Mouse (Mus musculus) spleen, adult 2 months (tissue): ENCODE measurements at regions not wholly inside any gene's neighbourhood (a gene's known extent, or its start where the extent isn't known, plus 50 kb on each side); places are given as distances from the start of the nearest gene placed in this dataset.

ENCODE experiments used
- DNase-seq, 2 experiments: peaks; one replicate each; pipeline versions ENCODE4 v3.0.0 to v3.0.0-alpha.2; 2012 to 2021; ENCODE audit warnings: low spot score in 2 of 2, low read depth in 1 of 2
- H3K27ac ChIP-seq: fragments of 200-500 bp; 2 replicates; pipeline ENCODE4 v1.5.1; 2012; ENCODE audit warnings: low read length, inconsistent platforms; ENCODE audit not compliant: insufficient read depth
- H3K27me3 ChIP-seq: fragments of 200-500 bp; 2 replicates; pipeline ENCODE4 v1.6.1; 2012; ENCODE audit warnings: mild to moderate bottlenecking, moderate library complexity, low read length, inconsistent platforms; ENCODE audit not compliant: control insufficient read depth, insufficient read depth
- H3K36me3 ChIP-seq: fragments of 200-500 bp; 2 replicates; pipeline ENCODE4 v1.6.1; 2012; ENCODE audit warnings: mild to moderate bottlenecking, low read length, inconsistent platforms; ENCODE audit not compliant: control insufficient read depth, insufficient read depth
- H3K4me1 ChIP-seq: fragments of 200-500 bp; 2 replicates; pipeline ENCODE4 v1.6.1; 2011; ENCODE audit warnings: inconsistent platforms; ENCODE audit not compliant: control insufficient read depth, insufficient read depth, insufficient read length
- H3K4me3 ChIP-seq: fragments of 200-500 bp; 2 replicates; pipeline ENCODE4 v1.5.1; 2011; ENCODE audit warnings: mild to moderate bottlenecking, inconsistent platforms; ENCODE audit not compliant: insufficient read depth, insufficient read length; ENCODE audit errors: extremely low read depth
- CTCF ChIP-seq: fragments of 200-500 bp; IDR thresholded peaks from 2 replicates; pipeline ENCODE4 v1.5.1; 2011; ENCODE audit warnings: mild to moderate bottlenecking, inconsistent platforms; ENCODE audit not compliant: insufficient read depth, insufficient read length, insufficient replicate concordance; ENCODE audit errors: extremely low read depth
- POLR2A ChIP-seq: fragments of 200-500 bp; IDR thresholded peaks from 2 replicates; pipeline ENCODE4 v1.6.1; 2011; ENCODE audit warnings: low read depth, low read length, inconsistent platforms
- WGBS: fragments of 180-500 bp; shearing (Covaris S2); methylation state at CpG from one replicate; pipeline ENCODE4 v1.1.7; 2018; 5-methylcytosine and 5-hydroxymethylcytosine counted together

GRCm38 (mm10) chr10:25032625-25033024, 105.3 kb upstream of the Arg1 start:
- no peak for TF ChIP-seq CTCF
- no peak for TF ChIP-seq POLR2A
- WGBS: 57% methylated on average over 1 of the region's 1 CpGs

GRCm38 (mm10) chr10:25029387-25029915, 102.2 kb upstream of the Arg1 start:
- Histone ChIP-seq H3K36me3 (no peaks in the 10 kb centered on the region), H3K27ac (no peak overlapping the region), H3K4me3 (no peak overlapping the region), H3K27me3 (no peaks in the 10 kb centered on the region), H3K4me1 (no peaks in the 10 kb centered on the region)
- no peak for DNase-seq
- WGBS: 87% methylated on average over 6 of the region's 6 CpGs
- TF ChIP-seq CTCF (no peak), POLR2A (no peak)

More at GRCm38 (mm10) chr10:25032625-25033024, 105.3 kb upstream of the Arg1 start:
- no peaks in the 10 kb centered on the region for H3K4me1 ChIP-seq
- no peak for DNase-seq
- H3K36me3 ChIP-seq: no peaks in the 10 kb centered on the region
- H3K27me3 ChIP-seq: no peaks in the 10 kb centered on the region
- H3K27ac ChIP-seq: no peak overlapping the region
- H3K4me3 ChIP-seq: no peak overlapping the region

DNA sequence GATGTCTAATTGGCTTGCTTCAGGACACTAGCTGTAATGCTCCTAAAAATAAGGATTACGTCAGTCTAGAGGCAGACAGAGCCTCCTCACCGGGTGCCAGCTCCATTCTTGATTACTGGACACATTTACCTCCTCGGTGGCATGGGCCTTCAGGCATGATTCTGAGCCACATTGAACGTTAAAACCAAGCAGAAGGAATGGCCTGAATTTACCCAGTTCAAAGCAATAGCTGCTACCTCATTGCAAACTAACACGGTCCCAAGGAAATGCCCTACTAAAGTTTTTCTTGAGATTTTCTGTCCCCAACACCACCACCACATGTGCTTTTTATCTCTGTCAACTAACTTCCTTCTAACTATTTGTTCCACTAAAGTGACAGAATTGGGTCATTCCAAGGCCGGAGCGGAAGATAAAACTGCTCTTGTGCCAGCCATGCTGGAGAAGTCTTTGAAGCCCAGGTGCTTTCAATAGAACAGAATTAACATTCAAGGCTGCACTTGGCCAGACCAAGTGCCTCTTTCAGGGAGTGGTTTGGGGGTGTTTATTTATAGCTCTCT, 96.4 kb upstream of the Arg1 start:
- TF ChIP-seq POLR2A: no peak
- TF ChIP-seq CTCF: no peak
- no peaks in the 10 kb centered on the region for H3K27me3 ChIP-seq
- no peak for DNase-seq
- no peaks in the 10 kb centered on the region for H3K36me3 ChIP-seq
- WGBS: 69% methylated on average over 7 of the region's 7 CpGs
- no peak overlapping the region for H3K27ac ChIP-seq
- no peak overlapping the region for H3K4me3 ChIP-seq
- H3K4me1 ChIP-seq: no peaks in the 10 kb centered on the region

DNA sequence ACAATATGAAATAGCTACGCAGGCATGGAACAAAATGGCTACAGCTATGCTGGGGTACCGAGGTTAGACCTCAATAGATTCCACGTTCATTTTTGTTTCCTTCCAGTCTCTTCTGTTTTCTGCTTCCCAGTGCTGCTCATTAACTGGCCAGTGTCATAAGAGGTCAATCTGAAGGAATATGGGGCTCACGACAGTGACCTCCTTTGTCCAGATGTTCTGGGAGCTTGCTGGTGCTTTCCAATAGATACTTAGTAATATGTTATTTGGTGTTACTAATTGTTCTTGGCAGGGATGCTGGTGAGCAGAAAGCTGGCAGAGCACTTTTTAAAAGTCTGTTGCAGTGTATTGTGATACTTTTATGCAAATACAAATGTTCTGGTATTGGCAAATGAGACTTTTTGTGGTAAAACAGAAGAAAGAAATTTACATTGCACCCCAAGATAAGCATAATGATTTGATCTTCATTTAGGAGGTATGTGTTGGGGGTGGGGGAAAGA, 95.8 kb upstream of the Arg1 start:
- DNase-seq: no peak
- H3K36me3 ChIP-seq: no peaks in the 10 kb centered on the region
- WGBS: 94% methylated on average over 4 of the region's 4 CpGs

GRCm38 (mm10) chr10:25018946-25019345, 91.7 kb upstream of the Arg1 start:
- H3K27ac ChIP-seq: no peak overlapping the region
- 81% methylated on average over 2 of the region's 2 CpGs for WGBS
- H3K36me3 ChIP-seq: no peaks in the 10 kb centered on the region
- no peaks in the 10 kb centered on the region for H3K27me3 ChIP-seq
- no peak for TF ChIP-seq CTCF
- TF ChIP-seq POLR2A: no peak
- no peaks in the 10 kb centered on the region for H3K4me1 ChIP-seq
- no peak overlapping the region for H3K4me3 ChIP-seq
- no peak for DNase-seq

More for the DNA sequence above, 95.8 kb upstream of the Arg1 start:
- no peak overlapping the region for H3K4me3 ChIP-seq
- no peaks in the 10 kb centered on the region for H3K4me1 ChIP-seq
- no peak overlapping the region for H3K27ac ChIP-seq
- no peaks in the 10 kb centered on the region for H3K27me3 ChIP-seq
- TF ChIP-seq POLR2A (no peak), CTCF (no peak)

- Histone ChIP-seq H3K27me3 (no peaks in the 10 kb centered on the region), H3K4me3 (no peak overlapping the region), H3K4me1 (no peaks in the 10 kb centered on the region), H3K36me3 (no peaks in the 10 kb centered on the region), H3K27ac (no peak overlapping the region)
- TF ChIP-seq CTCF (no peak), POLR2A (no peak)
- DNase-seq: no peak
- 70% methylated on average over 1 of the region's 1 CpGs for WGBS
These were observed 90.6 kb upstream of the Arg1 start for GRCm38 (mm10) chr10:25017843-25018242.

- no peak overlapping the region for H3K4me3 ChIP-seq
- H3K36me3 ChIP-seq: no peaks in the 10 kb centered on the region
- no peak for DNase-seq
- H3K27ac ChIP-seq: no peak overlapping the region
- no peak for TF ChIP-seq POLR2A
- no peak for TF ChIP-seq CTCF
- H3K27me3 ChIP-seq: no peaks in the 10 kb centered on the region
- WGBS: 85% methylated on average over 9 of the region's 9 CpGs
- no peaks in the 10 kb centered on the region for H3K4me1 ChIP-seq
These were observed 88.8 kb upstream of the Arg1 start for GRCm38 (mm10) chr10:25016110-25016509.
